Mouse (Mus musculus) frontal cortex, postnatal 14 days (tissue): ENCODE measurements around the gene Phf21a.

Source experiments
- DNase-seq, 2 experiments: peaks; one replicate each; pipeline ENCODE4 v3.0.0; 2022; ENCODE audit warnings: low spot score in 2 of 2

Gene Phf21a

GRCm38 (mm10) chr2:92229973-92230372 lies 137.1 kb downstream of the Phf21a start:
- DNase-seq: no peak

- DNase-seq: no peak
Measured at GRCm38 (mm10) chr2:92231706-92232105, 138.8 kb downstream of the Phf21a start.

- no peak for DNase-seq
Measured at GRCm38 (mm10) chr2:92234768-92235332, 141.9 kb downstream of the Phf21a start.

GRCm38 (mm10) chr2:92240299-92240698 lies 147.4 kb downstream of the Phf21a start:
- DNase-seq: no peak

GRCm38 (mm10) chr2:92240816-92241215 lies 147.9 kb downstream of the Phf21a start:
- DNase-seq: no peak

GRCm38 (mm10) chr2:92241317-92241716 lies 148.4 kb downstream of the Phf21a start:
- DNase-seq: no peak

GRCm38 (mm10) chr2:92246112-92246511 lies 153.2 kb downstream of the Phf21a start:
- DNase-seq: no peak

GRCm38 (mm10) chr2:92247711-92248110 lies 154.8 kb downstream of the Phf21a start:
- DNase-seq: no peak

- DNase-seq: no peak
Measured at GRCm38 (mm10) chr2:92250472-92250871, 157.6 kb downstream of the Phf21a start.

- DNase-seq: no peak
Measured at GRCm38 (mm10) chr2:92253777-92254176, 160.9 kb downstream of the Phf21a start.

- no peak for DNase-seq
Measured at GRCm38 (mm10) chr2:92256141-92256540, 163.2 kb downstream of the Phf21a start.

GRCm38 (mm10) chr2:92257372-92257956 lies 164.5 kb downstream of the Phf21a start:
- DNase-seq: no peak

GRCm38 (mm10) chr2:92259924-92260323 lies 167.0 kb downstream of the Phf21a start:
- DNase-seq: no peak

- no peak for DNase-seq
Measured at GRCm38 (mm10) chr2:92266100-92266617, 173.2 kb downstream of the Phf21a start.

- no peak for DNase-seq
Measured at GRCm38 (mm10) chr2:92269227-92269626, 176.3 kb downstream of the Phf21a start.

- no peak for DNase-seq
Measured at GRCm38 (mm10) chr2:92272510-92272909, 179.6 kb downstream of the Phf21a start.

- DNase-seq: no peak
Measured at GRCm38 (mm10) chr2:92273101-92273801, 180.3 kb downstream of the Phf21a start.

- no peak for DNase-seq
Measured at GRCm38 (mm10) chr2:92273802-92274183, 180.9 kb downstream of the Phf21a start.

GRCm38 (mm10) chr2:92277787-92278186 lies 184.9 kb downstream of the Phf21a start:
- no peak for DNase-seq

- peak in 1 of 2 experiments; percentile 27 for DNase-seq
Measured at GRCm38 (mm10) chr2:92278663-92279062, 185.7 kb downstream of the Phf21a start.

GRCm38 (mm10) chr2:92279398-92279797 lies 186.5 kb downstream of the Phf21a start:
- DNase-seq: no peak

GRCm38 (mm10) chr2:92285597-92285996 lies 192.7 kb downstream of the Phf21a start:
- no peak for DNase-seq

GRCm38 (mm10) chr2:92289335-92289734 lies 196.4 kb downstream of the Phf21a start:
- no peak for DNase-seq
